Mouse (Mus musculus): ENCODE measurements at regions not wholly inside any gene's neighbourhood (a gene's known extent, or its start where the extent isn't known, plus 50 kb on each side); places are given as distances from the start of the nearest gene placed in this dataset.

- TF ChIP-seq CTCF (IDR thresholded peaks at IDR 0.05; ENCODE audit: low read depth) (no peak), EP300 (optimal IDR thresholded peaks at IDR 0.05) (no peak)
Measured at GRCm38 (mm10) chr12:58804068-58804467, 207.7 kb downstream of the Sec23a start.
